Mouse (Mus musculus) liver, embryonic 13.5 days (tissue): ENCODE measurements around the gene Olfr1031. TPM values are rescaled to one million over a fixed set of nuclear protein-coding genes. Genes with fewer than 3 reads are reported as not detected.
"Not testable (repeated sequence)": the region's sequence is repeated elsewhere in the genome, so short reads cannot be mapped to it uniquely, and the experiment has no call there.

Source experiments
- ATAC-seq: fragments of 200-750 bp; cut with Nextera tagmentation; 2 replicates; pipeline ENCODE4 v1.8.0; 2017; ENCODE audit warnings: low read depth, mild to moderate bottlenecking, moderate number of reproducible peaks, moderate library complexity
- DNase-seq: peaks from one replicate; pipeline ENCODE4 v3.0.0; 2022
- H3K27ac ChIP-seq: fragments of 300-500 bp; sonication (generic); 2 replicates; pipeline ENCODE4 v1.5.1; 2015; ENCODE audit warnings: moderate library complexity, mild to moderate bottlenecking, inconsistent platforms
- H3K27me3 ChIP-seq: fragments of 300-500 bp; sonication (generic); 2 replicates; pipeline ENCODE4 v1.6.1; 2015; ENCODE audit warnings: mild to moderate bottlenecking, inconsistent platforms
- H3K36me3 ChIP-seq: fragments of 300-500 bp; sonication (generic); 2 replicates; pipeline ENCODE4 v1.6.1; 2015; ENCODE audit warnings: mild to moderate bottlenecking, inconsistent platforms
- H3K4me1 ChIP-seq: fragments of 300-500 bp; sonication (generic); replicated peaks from 2 replicates; pipeline ENCODE4 v1.6.1; 2015; ENCODE audit warnings: inconsistent platforms
- H3K4me2 ChIP-seq: fragments of 300-500 bp; sonication (generic); 2 replicates; pipeline ENCODE4 v1.6.1; 2015; ENCODE audit warnings: inconsistent platforms, mild to moderate bottlenecking, moderate library complexity
- H3K4me3 ChIP-seq: fragments of 300-500 bp; sonication (generic); replicated peaks from 2 replicates; pipeline ENCODE4 v1.5.1; 2015; ENCODE audit warnings: mild to moderate bottlenecking, inconsistent platforms
- H3K9ac ChIP-seq: fragments of 300-500 bp; sonication (generic); 2 replicates; pipeline ENCODE4 v1.6.1; 2015; ENCODE audit warnings: mild to moderate bottlenecking, inconsistent platforms
- H3K9me3 ChIP-seq: fragments of 300-500 bp; sonication (generic); replicated peaks from 2 replicates; pipeline ENCODE4 v1.6.1; 2016; ENCODE audit warnings: inconsistent platforms
- WGBS: fragments of 180-500 bp; shearing (Covaris S2); methylation state at CpG from one replicate; pipeline ENCODE4 v1.1.7; 2015; ENCODE audit not compliant: insufficient replicate concordance; 5-methylcytosine and 5-hydroxymethylcytosine counted together
- polyA plus RNA-seq: library from polyadenylated mRNA; unstranded; fragments of >200 nt; fragmentation: Nextera tagmentation; extraction: Ambion mirVana; gene quantifications from 2 replicates; pipeline ENCODE4 v1.2.1, GENCODE M21; 2015

The Olfr1031 gene
- not detected in 2 replicates for polyA plus RNA-seq

DNA sequence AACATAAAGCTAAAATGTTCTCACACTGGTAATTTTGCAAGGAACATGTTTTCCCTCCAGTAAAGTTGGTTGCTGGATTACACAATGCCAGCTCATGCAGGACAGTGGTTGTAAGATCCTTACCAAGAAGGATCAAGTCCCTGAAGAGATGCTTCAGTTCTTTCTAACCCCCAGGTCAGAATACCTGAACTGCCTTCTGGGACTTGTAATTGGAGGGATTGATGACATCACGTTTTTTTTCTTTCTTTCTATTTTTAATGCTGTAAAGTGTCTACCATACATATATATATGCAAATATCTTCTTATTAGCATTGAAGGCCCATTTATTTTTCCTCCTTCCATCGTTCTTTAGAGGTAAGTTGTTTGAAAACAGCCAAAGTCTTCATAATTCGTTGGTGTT is at the start of gene Olfr1031:
Olfr1031 (plus strand) TSS at position 301 of the 400 bp plus-strand sequence.
- Histone ChIP-seq H3K9me3 (no peaks in the 10 kb centered on the region), H3K4me3 (no peak within 1 kb of the TSS), H3K36me3 (no peaks in the 10 kb centered on the region), H3K27ac (no peak within 1 kb of the TSS), H3K4me2 (no peak within 1 kb of the TSS), H3K27me3 (no peaks in the 10 kb centered on the region), H3K4me1 (no peaks in the 10 kb centered on the region), H3K9ac (no peak within 1 kb of the TSS)
- ATAC-seq (no peak), DNase-seq (no peak)
- WGBS, result 39% methylated on average over 3 of the region's 3 CpGs

DNA sequence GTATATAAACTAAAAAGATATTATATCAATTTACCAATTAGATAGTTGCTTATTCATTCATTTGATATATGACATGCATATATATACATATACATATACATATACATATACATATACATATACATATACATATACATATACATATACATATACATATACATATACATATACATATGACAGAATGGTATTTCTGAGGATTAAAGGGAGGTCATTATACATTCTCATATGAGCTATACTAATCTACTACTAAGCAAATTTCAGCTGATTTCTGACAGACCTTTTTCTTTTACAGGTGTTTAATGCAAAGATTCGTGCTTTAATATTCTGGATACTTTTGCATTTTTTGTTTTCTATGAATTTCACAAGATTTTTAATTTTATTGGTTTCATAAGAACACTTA is 40.0 kb upstream of the Olfr1031 start, which contains the start of gene Olfr1028:
Olfr1028 (plus strand) TSS at position 301 of the 400 bp plus-strand sequence.
- ATAC-seq (no peak), DNase-seq (no peak)
- Histone ChIP-seq H3K9ac (no peak within 1 kb of the TSS), H3K4me2 (no peak within 1 kb of the TSS), H3K9me3 (no peaks in the 10 kb centered on the region), H3K27me3 (no peaks in the 10 kb centered on the region), H3K4me1 (no peaks in the 10 kb centered on the region), H3K4me3 (no peak within 1 kb of the TSS), H3K27ac (no peak within 1 kb of the TSS), H3K36me3 (no peaks in the 10 kb centered on the region)
- WGBS, result 38% methylated on average over 1 of the region's 1 CpGs

DNA sequence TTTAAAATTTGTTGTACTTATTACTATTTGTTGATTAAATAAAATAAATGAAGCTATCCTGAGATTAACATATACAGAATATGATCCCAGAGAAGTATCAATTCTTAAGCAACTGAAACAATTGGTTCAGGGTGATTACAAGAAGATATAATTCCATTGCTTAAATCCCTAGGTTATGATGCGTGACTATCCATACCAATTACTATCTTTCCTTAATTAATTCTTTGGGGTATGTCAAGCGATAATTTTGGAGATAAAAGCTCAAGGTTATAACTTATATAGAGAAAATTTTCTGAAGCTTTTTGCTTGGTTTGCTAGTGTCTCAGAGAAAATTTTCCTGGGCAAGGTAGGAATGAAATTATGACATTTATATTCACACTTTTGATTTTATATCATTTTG is 16.5 kb upstream of the Olfr1031 start, which contains the start of gene Olfr1029:
Olfr1029 (plus strand) TSS at position 301 of the 400 bp plus-strand sequence.
- 66% methylated on average over 2 of the region's 2 CpGs for WGBS

DNA sequence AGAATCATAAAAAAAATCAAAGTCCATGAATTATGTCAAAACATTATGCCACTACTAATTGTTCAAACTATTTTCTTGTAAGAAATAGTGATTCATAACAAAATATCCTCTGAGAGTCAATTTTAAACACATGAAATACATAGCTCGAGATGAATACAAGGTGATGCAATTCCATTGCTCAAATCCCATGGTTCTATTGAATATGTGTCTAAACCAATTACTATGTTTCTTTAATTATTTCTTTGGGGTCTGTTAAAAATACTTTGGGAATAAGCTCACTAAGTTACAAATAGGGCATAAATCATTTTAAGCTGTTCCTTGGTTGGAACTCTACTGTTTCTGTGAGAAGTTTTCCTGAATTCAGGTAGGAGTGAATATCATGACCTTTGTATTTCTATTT is 11.1 kb upstream of the Olfr1031 start, which contains the start of gene Olfr1030:
Olfr1030 (plus strand) TSS at position 301 of the 400 bp plus-strand sequence.
- 40% methylated on average over 1 of the region's 1 CpGs for WGBS
- DNase-seq (no peak), ATAC-seq (no peak)
- Histone ChIP-seq H3K9me3 (no peaks in the 10 kb centered on the region), H3K4me2 (no peak within 1 kb of the TSS), H3K27me3 (no peaks in the 10 kb centered on the region), H3K4me1 (no peaks in the 10 kb centered on the region), H3K9ac (no peak within 1 kb of the TSS), H3K27ac (no peak within 1 kb of the TSS), H3K36me3 (no peaks in the 10 kb centered on the region), H3K4me3 (no peak within 1 kb of the TSS)

More for the DNA sequence above, 16.5 kb upstream of the Olfr1031 start, which contains the start of gene Olfr1029:
- Histone ChIP-seq H3K4me2 (no peak within 1 kb of the TSS), H3K27me3 (no peaks in the 10 kb centered on the region), H3K9ac (no peak within 1 kb of the TSS), H3K9me3 (no peaks in the 10 kb centered on the region), H3K27ac (no peak within 1 kb of the TSS), H3K36me3 (no peaks in the 10 kb centered on the region), H3K4me1 (no peaks in the 10 kb centered on the region), H3K4me3 (no peak within 1 kb of the TSS)
- no peak for DNase-seq
- ATAC-seq, result no peak

DNA sequence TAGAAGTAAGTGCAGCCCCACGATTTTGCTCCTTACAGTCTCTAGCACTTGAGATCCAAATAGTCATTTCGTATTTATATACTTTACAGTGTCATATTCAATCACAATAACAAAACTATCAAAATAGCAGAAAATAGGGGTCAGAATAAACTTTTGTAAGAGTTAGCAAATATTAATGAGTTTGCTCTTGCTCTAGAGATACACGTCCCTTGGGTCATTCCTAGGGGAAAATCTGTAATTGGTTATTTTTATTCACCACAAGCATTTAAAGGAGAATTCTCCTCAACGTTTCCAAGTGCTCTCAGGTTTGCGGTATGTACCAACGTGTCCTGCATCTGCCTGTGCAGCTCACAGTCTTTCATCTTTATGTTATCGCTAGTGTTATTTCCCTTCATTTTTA is 15.1 kb downstream of the Olfr1031 start, which contains the start of gene Olfr1032:
Olfr1032 (plus strand) TSS at position 301 of the 400 bp plus-strand sequence.
- H3K27me3 ChIP-seq, result no peaks in the 10 kb centered on the region
- no peaks in the 10 kb centered on the region for H3K9me3 ChIP-seq
- H3K4me1 ChIP-seq, result no peaks in the 10 kb centered on the region
- no peaks in the 10 kb centered on the region for H3K36me3 ChIP-seq
- ATAC-seq (no peak), DNase-seq (no peak)
- no peak within 1 kb of the TSS for H3K4me2 ChIP-seq
- no peak within 1 kb of the TSS for H3K27ac ChIP-seq
- H3K4me3 ChIP-seq, result no peak within 1 kb of the TSS
- H3K9ac ChIP-seq, result no peak within 1 kb of the TSS
- 64% methylated on average over 7 of the region's 7 CpGs for WGBS

DNA sequence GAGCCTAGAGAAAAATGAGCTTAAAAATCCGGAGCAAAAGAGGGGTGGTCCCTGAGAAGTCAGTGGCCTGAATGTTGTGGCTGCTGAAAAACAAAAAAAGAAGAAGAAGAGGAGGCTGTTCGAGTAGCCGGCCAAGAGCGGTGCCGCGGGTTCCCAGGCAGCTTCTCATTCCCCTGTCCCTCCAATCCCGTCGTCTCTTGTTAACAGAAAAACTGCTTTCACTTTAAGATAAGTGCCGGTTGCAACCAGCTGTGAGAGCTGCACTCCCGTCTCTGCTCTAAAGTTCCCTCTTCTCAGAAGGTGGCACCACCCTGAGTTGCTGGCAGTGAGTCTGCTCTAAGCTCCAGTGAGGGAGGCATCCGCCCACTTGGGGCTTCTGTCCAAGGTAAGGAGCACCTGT is 30.3 kb downstream of the Olfr1031 start, which contains the start of gene Olfr1033:
Olfr1033 (plus strand) TSS at position 228 of the 400 bp plus-strand sequence.
- whole genome bisulfite sequencing, result 1% methylated on average over 11 of the region's 11 CpGs
- not testable (repeated sequence) for H3K36me3 ChIP-seq, H3K27me3 ChIP-seq, H3K27ac ChIP-seq, H3K9me3 ChIP-seq, H3K4me1 ChIP-seq, H3K9ac ChIP-seq, ATAC-seq
- peak within 1 kb of the TSS; percentile 29 for H3K4me3 ChIP-seq
- DNase-seq, result peak; percentile 1
- H3K4me2 ChIP-seq, result peak within 1 kb of the TSS; percentile 37

DNA sequence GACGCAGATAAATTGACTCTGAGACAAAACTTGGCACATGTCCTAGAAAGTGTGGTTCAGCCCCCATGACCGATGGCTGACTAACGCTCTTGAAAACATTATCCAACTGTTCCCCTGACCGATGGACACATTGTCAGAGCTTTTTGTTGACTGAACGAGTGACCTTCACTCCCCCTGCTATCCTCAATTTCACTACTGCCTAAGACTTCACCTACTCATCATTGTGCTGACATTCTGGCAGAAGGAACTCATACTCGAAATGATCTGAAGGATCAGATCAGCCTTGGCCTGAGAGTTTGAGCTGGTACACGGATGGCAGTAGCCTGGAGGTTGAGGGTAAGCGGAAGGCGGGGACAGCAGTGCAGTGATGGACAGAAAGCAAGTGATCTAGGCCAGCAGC is 31.4 kb downstream of the Olfr1031 start:
- H3K27me3 ChIP-seq, H3K4me2 ChIP-seq, H3K27ac ChIP-seq, ATAC-seq, H3K9ac ChIP-seq, H3K36me3 ChIP-seq, H3K4me3 ChIP-seq, DNase-seq, H3K4me1 ChIP-seq, H3K9me3 ChIP-seq: not testable (repeated sequence)
- WGBS, result 60% methylated on average over 6 of the region's 9 CpGs

Other genes starting within 250 kb of the Olfr1031 start
- not detected in 2 replicates for gene Olfr1012, start 227.5 kb upstream of the Olfr1031 start, polyA plus RNA-seq
- gene Olfr1013, start 223.2 kb upstream of the Olfr1031 start, polyA plus RNA-seq, result not detected in 2 replicates
- gene Olfr1014, start 217.6 kb upstream of the Olfr1031 start, polyA plus RNA-seq, result not detected in 2 replicates
- gene Olfr1015, start 208.3 kb upstream of the Olfr1031 start, polyA plus RNA-seq, result not detected in 2 replicates
- not detected in 2 replicates for gene Olfr1016, start 187.8 kb upstream of the Olfr1031 start, polyA plus RNA-seq
- not detected in 2 replicates for gene Olfr1018, start 171.8 kb upstream of the Olfr1031 start, polyA plus RNA-seq
- not detected in 2 replicates for gene Olfr1019, start 144.8 kb upstream of the Olfr1031 start, polyA plus RNA-seq
- not detected in 2 replicates for gene Olfr1020, start 143.3 kb upstream of the Olfr1031 start, polyA plus RNA-seq
- gene Olfr1022, start 121.7 kb upstream of the Olfr1031 start, polyA plus RNA-seq, result not detected in 2 replicates
- not detected in 2 replicates for gene Olfr1023, start 104.7 kb upstream of the Olfr1031 start, polyA plus RNA-seq
- not detected in 2 replicates for gene Olfr1024, start 85.3 kb upstream of the Olfr1031 start, polyA plus RNA-seq
- not detected in 2 replicates for gene Olfr1025-ps1, start 75.1 kb upstream of the Olfr1031 start, polyA plus RNA-seq
- not detected in 2 replicates for gene Olfr1026, start 68.7 kb upstream of the Olfr1031 start, polyA plus RNA-seq
- gene Olfr1028, start 39.9 kb upstream of the Olfr1031 start, polyA plus RNA-seq, result not detected in 2 replicates
- not detected in 2 replicates for gene Olfr1029, start 16.4 kb upstream of the Olfr1031 start, polyA plus RNA-seq
- gene Olfr1030, start 11.0 kb upstream of the Olfr1031 start, polyA plus RNA-seq, result not detected in 2 replicates
- not detected in 2 replicates for gene Olfr1032, start 15.2 kb downstream of the Olfr1031 start, polyA plus RNA-seq
- 0.16 and 0.41 TPM in 2 replicates for gene Olfr1033, start 30.3 kb downstream of the Olfr1031 start, polyA plus RNA-seq
- gene Olfr1034, start 55.6 kb downstream of the Olfr1031 start, polyA plus RNA-seq, result not detected in 2 replicates
- gene Olfr1036, start 83.7 kb downstream of the Olfr1031 start, polyA plus RNA-seq, result not detected in 2 replicates
- gene Olfr1037, start 97.1 kb downstream of the Olfr1031 start, polyA plus RNA-seq, result not detected in 2 replicates
- not detected in 2 replicates for gene Olfr1039, start 145.6 kb downstream of the Olfr1031 start, polyA plus RNA-seq
- gene Olfr1040, start 156.4 kb downstream of the Olfr1031 start, polyA plus RNA-seq, result not detected in 2 replicates
- not detected in 2 replicates for gene Olfr1042, start 171.5 kb downstream of the Olfr1031 start, polyA plus RNA-seq
- gene Olfr1043, start 177.2 kb downstream of the Olfr1031 start, polyA plus RNA-seq, result not detected in 2 replicates
- not detected in 2 replicates for gene Olfr1044, start 187.5 kb downstream of the Olfr1031 start, polyA plus RNA-seq
- gene Olfr52, start 195.4 kb downstream of the Olfr1031 start, polyA plus RNA-seq, result not detected in 2 replicates
- not detected in 2 replicates for gene Olfr1045, start 212.7 kb downstream of the Olfr1031 start, polyA plus RNA-seq
- not detected in 2 replicates for gene Olfr1046, start 229.0 kb downstream of the Olfr1031 start, polyA plus RNA-seq
- gene Olfr1047, start 241.1 kb downstream of the Olfr1031 start, polyA plus RNA-seq, result not detected in 2 replicates
- not detected in 2 replicates for gene Olfr1048, start 250.0 kb downstream of the Olfr1031 start, polyA plus RNA-seq